23 mouse cellular contexts compared by ENCODE assay signal in genomic region chr1:155693026-155693425, GRCm38 (mm10). TPM values are rescaled to one million over a fixed set of nuclear protein-coding genes. Genes with fewer than 3 reads are reported as not detected.
"Had no signal": no experiment of that assay in that cellular context is flagged by ENCODE, and none has a peak within 500 bp of the region (broad histone marks: within the 10 kb centered on the region; RNA-seq: fewer than 3 reads in every experiment).

No protein-coding gene starts in this region.

- DNase-seq: kidney, adult 2 months; kidney, postnatal 25 days; layer of hippocampus, adult 9-11 months; liver, embryonic 13.5 days; retina, postnatal 1 day; thymus, adult 18-20 months; thymus, postnatal 36 days had no signal

- H3K4me3 ChIP-seq: layer of hippocampus, adult 2 months; liver, embryonic 13.5 days; megakaryocyte, embryonic 14.5 days; midbrain, embryonic 10.5 days; midbrain, embryonic 13.5 days; myocyte had no signal

- H3K4me1 ChIP-seq: liver, embryonic 13.5 days; megakaryocyte, embryonic 14.5 days; midbrain, embryonic 10.5 days had no signal

- H3K27ac ChIP-seq: kidney, postnatal 0 days; layer of hippocampus, adult 2 months; liver, embryonic 13.5 days; midbrain, embryonic 10.5 days; midbrain, embryonic 13.5 days had no signal

- H3K9ac ChIP-seq: liver, embryonic 13.5 days; midbrain, embryonic 13.5 days had no signal

- H3K4me2 ChIP-seq: liver, embryonic 13.5 days; midbrain, embryonic 13.5 days had no signal

- H3K9me3 ChIP-seq: liver, embryonic 13.5 days; megakaryocyte, embryonic 14.5 days; midbrain, embryonic 10.5 days; midbrain, embryonic 13.5 days had no signal

- H3K36me3 ChIP-seq: liver, embryonic 13.5 days; midbrain, embryonic 10.5 days; midbrain, embryonic 13.5 days had no signal

- H3K27me3 ChIP-seq: liver, embryonic 13.5 days; midbrain, embryonic 13.5 days had no signal

- ATAC-seq: intestine, postnatal 0 days; midbrain, embryonic 13.5 days; midbrain, embryonic 16.5 days had no signal

RNA-seq across cellular contexts. Expression of gene Lhx4, which starts 58.5 kb away (rescaled TPM):
- polyA plus RNA-seq: kidney, adult 2 months; kidney, postnatal 0 days; large intestine, adult 2 months; limb, embryonic 11.5 days; liver, adult 2 months; liver, embryonic 13.5 days; liver, embryonic 16.5 days; small intestine, adult 2 months; spleen, adult 2 months; stomach, embryonic 16.5 days; urinary bladder, adult 2 months had no signal
